Mouse (Mus musculus) heart, postnatal 0 days (tissue): Measurements from ENCODE around the gene Pdzd2.

Experiments used
- CTCF ChIP-seq: IDR thresholded peaks from 2 replicates; pipeline ENCODE4 v1.5.1; 2016; ENCODE audit warnings: antibody characterized with exemption, control low read depth, low read depth
- EP300 ChIP-seq: IDR thresholded peaks from 2 replicates; pipeline ENCODE4 v1.6.1; 2016; ENCODE audit warnings: antibody characterized with exemption, low read depth

- TF ChIP-seq EP300 = no peak
- no peak for TF ChIP-seq CTCF
These were observed 426.5 kb downstream of the Pdzd2 start for GRCm38 (mm10) chr15:12313255-12313654.
